Mouse (Mus musculus) cerebellum, adult (tissue): Measurements from ENCODE around the gene Hsd17b1.

Experiments used
- ATAC-seq: cut with Nextera tagmentation; 2 replicates; pipeline ENCODE4 v1.9.2; 2017; ENCODE audit warnings: mild to moderate bottlenecking, moderate library complexity, mixed read lengths; ENCODE audit not compliant: insufficient number of reproducible peaks, low FRiP score, low TSS enrichment

The Hsd17b1 gene

DNA sequence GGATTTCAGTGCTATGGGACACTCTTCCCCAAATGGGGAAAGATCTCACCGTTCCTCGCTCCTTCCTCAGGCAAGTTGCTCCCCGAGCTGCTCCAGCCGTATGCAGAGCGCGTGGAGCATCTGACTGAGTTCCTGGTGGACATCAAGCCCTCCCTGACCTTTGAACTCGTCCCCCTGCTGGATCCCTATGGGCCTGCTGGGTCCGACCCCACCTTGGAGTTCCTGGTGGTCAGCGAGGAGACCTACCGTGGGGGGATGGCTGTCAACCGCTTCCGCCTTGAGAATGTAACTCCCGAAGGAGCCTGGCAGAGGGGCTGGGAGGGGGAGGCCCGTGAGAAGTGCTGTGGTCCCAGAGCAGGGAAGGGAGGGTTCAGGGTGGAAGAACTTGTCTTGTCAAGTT is 6.0 kb downstream of the Hsd17b1 start:
- no peak for ATAC-seq

DNA sequence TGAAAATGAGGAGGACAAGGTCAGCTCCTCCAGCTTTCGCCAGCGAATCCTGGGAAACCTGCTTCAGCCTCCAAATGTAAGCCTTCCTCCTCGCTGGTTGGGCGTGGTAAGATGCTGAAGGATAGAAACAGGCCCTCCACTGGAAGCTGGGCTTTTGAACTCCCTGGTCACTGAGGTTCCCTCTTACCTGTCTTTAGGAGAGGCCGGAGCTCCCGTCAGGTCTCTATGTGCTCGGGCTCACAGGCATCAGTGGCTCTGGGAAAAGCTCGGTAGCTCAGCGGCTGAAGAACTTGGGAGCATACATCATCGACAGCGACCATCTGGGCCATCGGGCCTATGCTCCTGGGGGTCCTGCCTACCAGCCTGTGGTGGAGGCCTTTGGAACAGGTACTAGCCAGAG is 6.6 kb downstream of the Hsd17b1 start:
- ATAC-seq, result no peak

DNA sequence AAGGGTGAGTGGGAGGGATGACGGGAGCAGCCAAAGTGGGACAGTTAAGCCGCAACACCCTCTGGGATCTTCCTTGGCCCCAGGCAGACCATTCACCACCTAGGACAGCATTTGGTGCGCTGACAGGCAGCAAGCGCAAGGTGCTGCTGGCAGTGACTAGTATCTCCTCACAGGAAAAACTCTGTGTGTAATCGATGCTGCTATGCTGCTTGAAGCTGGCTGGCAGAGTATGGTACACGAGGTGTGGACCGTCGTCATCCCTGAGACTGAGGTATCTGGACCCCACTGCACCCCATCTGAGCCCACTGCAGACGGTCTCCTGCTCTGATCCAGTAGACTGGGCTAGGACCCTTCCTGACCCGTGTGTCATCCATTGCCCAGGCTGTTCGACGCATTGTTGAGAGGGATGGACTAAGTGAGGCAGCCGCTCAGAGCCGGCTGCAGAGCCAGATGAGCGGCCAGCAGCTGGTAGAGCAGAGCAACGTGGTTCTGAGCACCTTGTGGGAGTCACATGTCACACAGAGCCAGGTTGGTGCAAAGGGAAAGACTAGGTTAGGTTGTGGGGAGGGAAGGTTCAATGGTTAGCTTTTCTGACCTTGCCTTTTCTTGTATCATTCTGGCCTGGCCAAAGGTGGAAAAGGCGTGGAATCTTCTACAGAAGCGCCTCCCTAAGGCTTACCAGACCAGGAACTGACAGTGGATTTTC is 7.6 kb downstream of the Hsd17b1 start:
- no peak for ATAC-seq

DNA sequence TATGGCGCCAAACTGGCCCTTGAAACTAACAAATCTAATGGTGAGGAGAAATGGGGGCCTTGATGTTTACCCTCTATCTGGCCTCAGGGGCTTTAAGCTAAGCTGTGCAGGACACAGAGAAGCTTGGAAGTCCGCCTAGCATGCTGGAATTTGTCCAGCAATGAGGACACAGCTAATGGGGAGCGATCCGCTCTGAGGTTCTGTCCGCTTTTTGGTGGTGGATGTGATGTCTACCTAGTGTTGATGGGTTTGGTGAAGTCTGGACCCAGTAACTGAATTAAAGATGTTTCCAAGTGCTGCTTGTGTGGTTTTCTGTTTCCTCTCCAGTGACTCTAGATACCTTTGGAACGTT is 8.1 kb downstream of the Hsd17b1 start:
- ATAC-seq, result no peak

DNA sequence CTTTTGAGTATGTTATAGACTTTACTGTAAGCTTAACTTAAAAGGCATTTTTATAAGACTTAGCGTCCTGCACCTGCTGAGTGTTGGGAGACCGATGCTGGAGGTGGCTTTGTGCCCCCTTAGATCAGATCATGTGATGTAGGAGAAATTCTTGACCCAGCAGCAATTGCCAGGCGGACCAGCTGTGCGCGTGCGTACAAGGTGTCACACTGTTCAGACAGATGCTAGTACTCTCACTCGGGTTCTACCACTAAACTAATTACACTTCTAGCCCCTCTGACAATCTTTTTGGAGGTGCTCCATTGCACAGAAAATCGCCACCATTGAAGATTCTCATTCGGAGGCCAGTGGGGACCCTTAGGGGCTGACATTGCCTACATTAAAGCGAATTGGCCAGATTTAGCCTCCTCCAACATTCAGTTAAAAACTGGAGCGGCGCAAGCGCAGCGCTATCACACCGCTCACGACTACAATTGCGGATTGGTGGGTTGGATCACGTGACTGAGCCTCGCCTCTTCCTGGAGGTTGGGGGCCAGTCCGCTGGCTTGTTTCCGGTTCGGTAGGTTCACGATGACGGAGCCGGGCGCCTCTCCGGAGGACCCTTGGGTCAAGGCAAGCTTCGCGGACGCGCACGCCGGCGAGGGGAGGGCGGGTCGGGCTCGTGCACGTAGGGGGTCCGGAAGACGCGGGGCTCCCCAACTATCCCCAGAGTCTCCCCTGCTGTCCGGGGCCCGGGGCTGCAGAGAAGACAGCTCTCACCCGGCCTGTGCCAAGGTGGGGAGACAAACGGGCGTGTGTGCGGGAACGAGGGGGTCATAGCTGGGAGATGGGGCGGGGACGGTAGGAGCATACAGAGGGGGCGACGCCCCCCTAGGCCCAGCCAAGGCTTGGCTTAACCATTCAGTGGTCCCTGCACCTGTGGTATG is 8.8 kb downstream of the Hsd17b1 start, which contains the start of gene Mlx:
Gene Mlx (plus strand): TSS at position 522 of the 926 bp plus-strand sequence.
- peak; percentile 37; the same call in 1 of the 2 replicates for ATAC-seq

DNA sequence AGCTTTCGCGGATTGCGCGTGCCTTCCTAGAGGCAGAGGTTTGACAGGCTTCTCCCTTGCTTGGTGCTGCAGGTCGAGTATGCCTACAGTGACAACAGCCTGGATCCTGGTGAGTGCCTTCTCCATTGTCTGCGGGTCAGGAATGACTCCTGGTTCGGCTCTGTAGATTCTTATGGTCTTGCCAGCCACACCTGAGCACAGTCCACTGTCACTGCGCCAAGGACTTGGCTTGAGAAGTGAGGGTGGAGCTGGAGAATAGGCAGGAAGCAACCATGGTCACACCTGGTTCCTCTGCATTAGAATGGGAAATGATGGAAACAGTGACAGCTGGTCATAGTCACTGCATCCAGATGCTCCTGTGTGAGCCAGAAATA is 9.5 kb downstream of the Hsd17b1 start:
- ATAC-seq, result no peak

DNA sequence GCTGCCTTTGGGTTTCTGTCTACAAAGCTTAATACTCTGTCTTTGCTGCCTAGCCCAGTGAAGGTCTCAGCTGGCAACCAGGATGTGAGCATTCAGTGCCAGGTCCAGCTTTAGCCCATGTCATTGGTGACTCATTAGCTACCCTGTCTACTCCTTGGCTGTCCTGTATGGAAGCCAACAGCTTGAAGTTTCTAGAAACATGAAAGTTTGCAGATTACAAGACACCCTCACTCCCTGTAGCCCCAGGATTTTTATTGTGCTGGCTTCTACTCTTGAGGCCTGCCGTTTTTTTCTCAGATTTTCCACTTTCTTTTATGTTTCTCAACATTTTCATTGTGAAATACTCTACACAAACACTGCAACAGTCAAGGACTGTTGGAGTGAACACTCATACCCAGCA is 11.7 kb downstream of the Hsd17b1 start:
- ATAC-seq, result no peak

DNA sequence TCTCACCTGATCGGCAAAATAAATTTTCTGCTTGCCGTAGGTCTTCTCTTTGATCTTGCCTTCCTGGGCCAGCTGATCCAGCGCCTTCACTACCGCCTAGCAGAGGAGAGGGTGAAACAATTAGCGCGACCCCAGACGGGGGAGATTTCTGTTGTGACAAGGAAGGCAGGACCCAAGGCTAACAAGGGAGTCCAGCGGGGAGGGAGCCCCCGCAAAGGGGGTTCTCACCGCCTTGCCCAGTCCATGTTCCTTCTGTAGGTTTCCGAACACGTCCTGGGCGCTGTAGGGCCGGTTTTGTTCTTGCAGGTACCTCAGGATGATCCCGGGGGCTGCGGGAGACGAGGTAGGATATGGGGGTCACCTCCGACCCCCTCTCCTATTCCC is 16.7 kb downstream of the Hsd17b1 start:
- ATAC-seq, result no peak

DNA sequence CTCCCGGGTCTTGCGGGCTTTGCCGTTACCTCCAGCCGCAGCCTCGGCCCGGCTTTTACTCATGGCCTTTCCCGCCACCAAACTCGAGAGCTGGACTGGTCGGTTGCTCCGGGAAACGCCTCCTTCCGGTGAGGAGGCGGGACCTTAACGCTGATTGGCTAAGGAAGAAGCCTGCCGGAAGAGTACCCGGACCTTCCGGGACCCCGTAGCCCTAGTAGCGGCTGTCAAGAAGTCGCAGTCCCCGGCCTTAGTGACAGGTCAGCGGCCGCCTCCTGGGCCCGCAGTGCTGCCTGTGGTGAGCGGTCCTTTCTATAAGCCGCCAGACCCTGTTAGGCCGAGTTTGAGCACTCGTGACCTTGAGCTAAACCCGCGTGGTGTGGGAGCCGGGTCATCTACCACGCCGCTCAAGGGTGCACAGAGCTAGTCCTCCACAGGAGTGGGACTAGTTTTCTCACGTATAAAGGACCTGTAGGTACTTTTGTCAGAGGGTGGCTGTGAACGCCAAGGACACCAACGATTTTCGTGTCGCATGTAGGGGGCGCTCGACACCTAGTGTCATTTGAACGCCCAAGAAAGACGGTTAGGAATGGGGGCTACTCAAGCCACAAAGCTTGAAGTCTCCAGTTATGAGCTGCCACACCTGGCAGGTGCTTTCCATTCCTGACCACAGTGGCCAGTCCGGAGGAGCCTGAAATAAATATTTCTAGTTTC is 17.3 kb downstream of the Hsd17b1 start, which contains the start of gene Psmc3ip:
Gene Psmc3ip (minus strand): TSS at position 123 of the 711 bp plus-strand sequence.
- peak; percentile 97 for ATAC-seq

DNA sequence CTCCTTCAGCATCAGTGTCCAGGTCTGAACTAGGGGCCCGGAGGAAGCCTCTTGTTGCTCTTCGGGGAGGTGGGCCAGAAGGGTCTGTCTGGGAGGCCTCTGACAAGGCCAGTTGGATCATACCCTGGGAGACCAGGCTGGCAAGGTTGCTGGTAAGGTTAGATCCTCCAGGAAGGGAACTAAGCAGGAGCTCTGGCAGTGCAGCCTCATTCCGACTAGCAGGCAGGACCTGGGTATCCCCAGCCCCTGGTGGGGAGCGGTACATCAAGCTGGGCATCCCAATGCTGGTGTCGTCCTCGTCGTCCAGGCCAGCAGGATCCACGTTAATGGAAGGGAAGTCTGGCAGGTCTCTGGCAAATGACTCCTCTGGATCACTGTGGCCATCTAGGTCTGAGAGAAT is 20.0 kb downstream of the Hsd17b1 start:
- no peak for ATAC-seq

DNA sequence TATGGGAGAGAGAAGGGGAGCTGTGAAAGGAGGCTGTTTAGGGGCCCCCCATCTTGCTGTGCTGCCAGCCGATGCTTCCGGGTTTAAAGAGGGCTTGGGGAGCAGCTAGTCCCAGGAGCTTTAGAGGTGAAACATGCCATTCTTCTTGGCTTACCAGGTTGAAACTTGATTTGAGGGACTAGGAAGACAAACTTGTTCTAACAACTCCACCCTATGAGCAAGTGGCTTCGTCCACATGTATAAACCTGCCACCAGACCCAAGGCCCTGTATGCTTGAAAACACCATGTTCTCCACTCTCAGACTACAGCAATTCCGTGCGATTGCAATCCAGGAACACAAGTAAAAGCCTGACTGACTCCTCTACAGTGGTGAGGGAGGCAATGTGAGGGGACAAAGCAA is 24.8 kb downstream of the Hsd17b1 start:
- no peak for ATAC-seq

DNA sequence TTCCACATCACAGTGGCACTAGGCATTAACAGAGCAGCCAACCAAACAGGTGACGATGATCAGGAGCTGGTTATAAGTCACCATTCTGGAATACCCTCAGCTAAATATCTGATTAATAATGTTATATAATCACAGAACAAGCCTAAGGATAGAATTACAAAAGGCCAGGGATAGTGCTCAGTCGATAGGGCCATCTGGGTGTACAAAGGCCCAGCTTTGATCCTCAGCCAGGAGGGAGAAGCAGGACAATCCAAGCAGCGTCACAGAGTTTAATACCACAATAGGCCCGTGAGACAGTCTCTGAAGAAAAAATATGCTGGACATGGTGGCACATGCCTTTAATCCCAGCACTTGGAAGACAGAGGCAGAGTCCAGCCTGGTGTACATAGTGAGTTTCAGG is 31.1 kb downstream of the Hsd17b1 start:
- no peak for ATAC-seq

DNA sequence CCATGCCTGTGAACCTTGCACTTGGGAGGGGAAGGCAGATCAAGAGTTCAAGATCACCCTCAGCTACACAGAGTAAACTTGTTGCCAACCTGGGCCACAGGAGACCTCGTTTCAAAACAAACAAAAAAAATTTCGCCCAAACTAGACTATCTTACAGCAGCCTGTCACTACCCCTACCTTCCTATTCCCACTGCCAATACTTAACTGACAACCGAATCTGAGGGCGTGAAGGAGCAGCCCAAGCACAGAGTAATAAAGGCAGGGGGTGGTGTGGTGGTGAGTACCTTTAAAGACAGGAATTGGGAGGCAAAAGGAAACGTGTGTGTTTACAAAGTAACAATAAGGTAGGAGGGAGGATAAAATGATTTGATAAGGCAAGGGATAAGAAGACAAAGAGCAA is 32.5 kb downstream of the Hsd17b1 start:
- no peak for ATAC-seq

DNA sequence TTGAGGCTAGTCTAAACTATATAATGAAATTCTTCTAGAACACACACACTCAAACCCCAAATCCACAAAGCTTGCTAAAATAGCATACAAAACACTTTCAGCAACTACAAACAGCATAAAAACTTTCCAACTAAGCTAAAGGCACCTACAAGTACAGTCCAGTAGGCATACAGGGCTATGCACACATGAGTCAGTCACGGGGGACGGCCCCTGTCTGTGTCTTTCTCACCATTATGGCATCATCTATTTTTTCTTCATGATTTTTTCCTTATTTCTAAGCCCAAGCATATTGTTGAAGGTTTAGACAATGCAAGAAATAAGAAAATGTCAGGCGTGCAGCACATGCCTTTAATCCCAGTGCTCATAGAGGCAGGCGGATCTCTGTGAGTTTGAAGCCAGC is 33.0 kb downstream of the Hsd17b1 start:
- ATAC-seq, result no peak

DNA sequence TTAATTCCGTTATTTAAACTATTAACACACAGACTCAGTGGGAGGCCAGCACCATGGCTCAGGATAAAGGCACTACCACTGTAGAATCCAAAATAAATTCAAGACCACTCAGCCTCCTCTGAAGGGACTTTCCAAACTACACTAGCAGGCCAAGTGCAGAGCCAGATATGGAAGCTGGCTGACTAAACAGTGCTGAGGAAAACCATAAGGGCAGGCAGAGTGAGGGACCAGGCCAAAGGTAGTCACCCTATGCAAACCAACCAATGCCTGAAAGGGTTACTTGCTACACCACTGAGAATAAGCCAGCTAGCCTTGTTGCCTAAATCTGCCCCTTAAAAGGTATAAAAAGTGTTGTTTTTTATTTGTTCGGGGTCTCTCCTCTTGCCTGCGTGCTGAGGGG is 34.0 kb downstream of the Hsd17b1 start:
- no peak for ATAC-seq

DNA sequence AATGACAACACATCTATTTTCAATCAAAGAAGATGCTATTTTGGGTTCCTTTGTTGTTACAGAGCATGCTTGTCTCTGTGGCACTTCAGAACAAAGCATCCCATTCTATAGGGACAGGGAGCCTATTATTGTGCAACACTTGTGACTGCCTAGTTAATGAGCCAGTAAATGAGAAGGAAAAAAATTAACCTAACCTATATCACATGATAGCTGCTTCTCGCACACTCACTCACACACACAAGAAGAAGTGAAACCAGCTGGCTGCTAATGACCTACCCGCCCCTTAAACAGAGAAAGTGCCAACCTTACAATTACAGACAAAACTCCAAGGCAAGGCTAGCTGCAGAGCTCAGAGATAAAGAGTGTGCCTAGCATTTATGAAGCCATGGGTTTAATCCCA is 37.4 kb downstream of the Hsd17b1 start:
- no peak for ATAC-seq

DNA sequence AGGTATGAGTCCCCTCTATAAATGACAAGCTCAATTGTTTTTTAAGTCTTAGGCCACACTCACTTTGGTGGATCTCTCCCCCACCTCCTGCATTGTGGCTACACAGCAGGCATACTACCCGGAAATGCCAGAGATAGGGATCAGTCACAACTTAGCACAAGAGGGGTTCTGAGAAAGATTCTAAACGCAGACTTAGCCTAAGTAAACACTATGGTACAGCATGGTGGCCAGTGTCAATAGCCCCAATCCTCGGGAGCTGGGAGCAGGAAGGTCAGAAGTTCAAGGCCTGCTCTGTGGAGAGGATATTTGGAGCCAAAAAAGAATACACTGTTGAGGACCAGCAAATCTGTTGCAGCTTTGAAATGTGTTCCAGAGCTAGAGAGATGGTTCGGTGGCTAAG is 39.9 kb downstream of the Hsd17b1 start:
- ATAC-seq, result no peak

DNA sequence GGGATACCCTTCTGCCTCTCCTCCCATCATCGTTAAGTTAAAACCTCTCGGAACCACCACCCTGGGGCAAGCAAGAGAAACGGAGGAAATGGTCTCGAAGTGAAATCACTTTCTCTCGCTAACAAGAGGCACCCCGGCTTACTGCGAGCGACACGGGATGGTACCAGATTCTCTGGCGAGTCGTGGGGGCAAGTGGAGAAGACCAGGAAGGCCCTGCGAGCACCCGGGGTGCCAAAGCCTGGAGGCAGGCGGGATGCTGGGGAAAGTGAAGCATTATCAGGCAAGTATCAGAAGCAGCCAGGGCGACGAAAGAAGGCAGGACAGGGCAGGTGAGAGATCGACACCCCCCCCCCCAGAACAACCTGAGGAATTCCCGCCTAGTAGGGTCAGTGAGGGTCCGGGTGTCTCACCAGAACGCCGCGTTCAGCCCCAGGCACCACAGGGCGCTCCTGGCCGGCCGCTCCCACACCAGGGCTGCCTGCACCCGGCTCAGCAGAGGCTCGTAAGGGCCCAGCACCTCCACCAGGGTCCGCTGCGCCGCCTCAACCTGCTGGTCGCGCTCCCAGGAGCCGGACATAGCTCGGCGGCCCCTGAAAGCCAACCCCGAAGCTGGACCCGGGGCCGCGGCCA is 41.0 kb downstream of the Hsd17b1 start:
- peak; percentile 55; the same call in 1 of the 2 replicates for ATAC-seq

DNA sequence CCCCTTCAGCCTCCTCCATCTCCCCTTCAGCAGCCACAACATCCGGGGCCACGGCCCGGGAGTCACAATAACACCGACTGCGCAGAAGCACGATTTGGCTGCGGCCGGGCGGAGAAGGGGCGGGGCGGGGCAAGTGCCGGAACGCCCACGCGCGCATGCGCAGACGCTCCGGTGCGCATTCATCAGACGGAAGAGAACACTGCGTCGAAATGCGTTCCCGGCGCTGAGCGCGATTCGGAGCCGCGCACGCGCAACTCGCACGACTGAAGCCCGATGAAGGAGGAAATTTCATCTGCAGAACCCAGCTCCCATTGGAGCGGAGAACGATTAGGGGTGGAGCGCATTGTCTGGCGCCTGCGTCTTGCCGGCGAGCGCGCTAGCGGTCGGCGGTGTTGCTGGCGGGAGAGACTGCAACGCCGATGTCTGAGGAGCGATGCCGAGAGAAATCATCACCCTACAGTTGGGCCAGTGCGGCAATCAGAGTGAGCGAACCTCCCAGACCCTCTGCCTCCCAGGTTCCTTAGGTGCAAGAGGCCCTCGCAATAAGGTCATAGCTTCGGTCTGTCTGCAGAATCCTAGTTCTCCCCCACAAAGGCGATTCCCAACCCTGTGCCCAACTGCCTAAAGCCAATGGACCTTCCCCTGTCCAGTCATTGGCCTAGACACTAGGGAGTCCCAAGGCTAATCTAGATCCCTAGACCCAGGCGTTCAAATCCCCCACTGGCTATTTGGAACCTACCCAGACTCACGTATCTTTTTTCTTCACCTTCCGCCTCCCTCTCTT is 41.7 kb downstream of the Hsd17b1 start, which contains the start of the genes Retreg3 and Tubg1:
Gene Retreg3 (minus strand): TSS at position 133 of the 784 bp plus-strand sequence.
Gene Tubg1 (plus strand): TSS at position 178 of the 784 bp plus-strand sequence.
- peak; percentile 90 for ATAC-seq
